Mouse (Mus musculus): ENCODE data around the gene Akr1c14.
"Not testable (repeated sequence)": the region's sequence is repeated elsewhere in the genome, so short reads cannot be mapped to it uniquely, and the experiment has no call there.

Gene Akr1c14

GRCm38 (mm10) chr13:4048226-4048625, 585 bp upstream of the Akr1c14 start:
- no peaks in the 10 kb centered on the region for H3K36me3 ChIP-seq (ENCODE audit: insufficient read depth, low read length)
- H3K4me3 ChIP-seq (replicated peaks; ENCODE audit: low read length): no peak overlapping the region
- no peaks in the 10 kb centered on the region for H3K9me3 ChIP-seq (ENCODE audit: low read length)
- no peaks in the 10 kb centered on the region for H3K4me1 ChIP-seq (replicated peaks; ENCODE audit: low read depth, low read length)
- no peaks in the 10 kb centered on the region for H3K27me3 ChIP-seq (ENCODE audit: insufficient read depth, low read length)
- TF ChIP-seq CTCF (conservative IDR thresholded peaks at IDR 0.05; ENCODE audit: low read length) (no peak), NANOG (IDR thresholded peaks at IDR 0.05; ENCODE audit: borderline replicate concordance, low read length) (no peak), POU5F1 (IDR thresholded peaks at IDR 0.05; ENCODE audit: borderline replicate concordance, low read length) (no peak)

GRCm38 (mm10) chr13:4049655-4050054, 844 bp downstream of the Akr1c14 start:
- no peaks in the 10 kb centered on the region for H3K27me3 ChIP-seq (ENCODE audit: insufficient read depth, low read length)
- H3K4me1 ChIP-seq (replicated peaks; ENCODE audit: low read depth, low read length): no peaks in the 10 kb centered on the region
- no peaks in the 10 kb centered on the region for H3K9me3 ChIP-seq (ENCODE audit: low read length)
- TF ChIP-seq NANOG (IDR thresholded peaks at IDR 0.05; ENCODE audit: borderline replicate concordance, low read length): no peak
- no peak for TF ChIP-seq CTCF (conservative IDR thresholded peaks at IDR 0.05; ENCODE audit: low read length)
- TF ChIP-seq POU5F1 (IDR thresholded peaks at IDR 0.05; ENCODE audit: borderline replicate concordance, low read length): no peak
- no peak overlapping the region for H3K4me3 ChIP-seq (replicated peaks; ENCODE audit: low read length)
- H3K36me3 ChIP-seq (ENCODE audit: insufficient read depth, low read length): no peaks in the 10 kb centered on the region

- TF ChIP-seq POU5F1 (IDR thresholded peaks at IDR 0.05; ENCODE audit: borderline replicate concordance, low read length): no peak
- TF ChIP-seq NANOG (IDR thresholded peaks at IDR 0.05; ENCODE audit: borderline replicate concordance, low read length): no peak
- no peak for TF ChIP-seq CTCF (conservative IDR thresholded peaks at IDR 0.05; ENCODE audit: low read length)
Measured at GRCm38 (mm10) chr13:4055450-4055849, 6.6 kb downstream of the Akr1c14 start.

GRCm38 (mm10) chr13:4056211-4056610, 7.4 kb downstream of the Akr1c14 start:
- Histone ChIP-seq H3K4me3 (replicated peaks; ENCODE audit: low read length) (no peak overlapping the region), H3K4me1 (replicated peaks; ENCODE audit: low read depth, low read length) (peaks cover 14% of the 10 kb centered on the region), H3K36me3 (ENCODE audit: insufficient read depth, low read length) (no peaks in the 10 kb centered on the region), H3K9me3 (ENCODE audit: low read length) (no peaks in the 10 kb centered on the region), H3K27me3 (ENCODE audit: insufficient read depth, low read length) (no peaks in the 10 kb centered on the region)
- TF ChIP-seq POU5F1 (IDR thresholded peaks at IDR 0.05; ENCODE audit: borderline replicate concordance, low read length): no peak
- TF ChIP-seq NANOG (IDR thresholded peaks at IDR 0.05; ENCODE audit: borderline replicate concordance, low read length): no peak
- no peak for TF ChIP-seq CTCF (conservative IDR thresholded peaks at IDR 0.05; ENCODE audit: low read length)

More at GRCm38 (mm10) chr13:4055450-4055849, 6.6 kb downstream of the Akr1c14 start:
- no peaks in the 10 kb centered on the region for H3K27me3 ChIP-seq (ENCODE audit: insufficient read depth, low read length)
- H3K9me3 ChIP-seq (ENCODE audit: low read length): no peaks in the 10 kb centered on the region
- H3K4me1 ChIP-seq (replicated peaks; ENCODE audit: low read depth, low read length): peaks cover 14% of the 10 kb centered on the region
- H3K36me3 ChIP-seq (ENCODE audit: insufficient read depth, low read length): no peaks in the 10 kb centered on the region
- no peak overlapping the region for H3K4me3 ChIP-seq (replicated peaks; ENCODE audit: low read length)

- H3K4me1 ChIP-seq (replicated peaks; ENCODE audit: low read depth, low read length): peaks cover 14% of the 10 kb centered on the region
- not testable (repeated sequence) for H3K9me3 ChIP-seq (ENCODE audit: low read length); H3K27me3 ChIP-seq (ENCODE audit: insufficient read depth, low read length); H3K4me3 ChIP-seq (replicated peaks; ENCODE audit: low read length); H3K36me3 ChIP-seq (ENCODE audit: insufficient read depth, low read length)
Measured at GRCm38 (mm10) chr13:4058239-4058638, 9.4 kb downstream of the Akr1c14 start.

GRCm38 (mm10) chr13:4059363-4059762, 10.6 kb downstream of the Akr1c14 start:
- Histone ChIP-seq H3K36me3 (ENCODE audit: insufficient read depth, low read length) (no peaks in the 10 kb centered on the region), H3K4me3 (replicated peaks; ENCODE audit: low read length) (no peak overlapping the region), H3K4me1 (replicated peaks; ENCODE audit: low read depth, low read length) (peaks cover 14% of the 10 kb centered on the region), H3K9me3 (ENCODE audit: low read length) (no peaks in the 10 kb centered on the region), H3K27me3 (ENCODE audit: insufficient read depth, low read length) (no peaks in the 10 kb centered on the region)
- no peak for TF ChIP-seq CTCF (conservative IDR thresholded peaks at IDR 0.05; ENCODE audit: low read length)
- TF ChIP-seq POU5F1 (IDR thresholded peaks at IDR 0.05; ENCODE audit: borderline replicate concordance, low read length): no peak

- no peak overlapping the region for H3K4me3 ChIP-seq (replicated peaks; ENCODE audit: low read length)
- H3K36me3 ChIP-seq (ENCODE audit: insufficient read depth, low read length): no peaks in the 10 kb centered on the region
- TF ChIP-seq CTCF (conservative IDR thresholded peaks at IDR 0.05; ENCODE audit: low read length) (no peak), NANOG (IDR thresholded peaks at IDR 0.05; ENCODE audit: borderline replicate concordance, low read length) (no peak), POU5F1 (IDR thresholded peaks at IDR 0.05; ENCODE audit: borderline replicate concordance, low read length) (no peak)
- H3K4me1 ChIP-seq (replicated peaks; ENCODE audit: low read depth, low read length): peaks cover 9% of the 10 kb centered on the region
- no peaks in the 10 kb centered on the region for H3K9me3 ChIP-seq (ENCODE audit: low read length)
- H3K27me3 ChIP-seq (ENCODE audit: insufficient read depth, low read length): no peaks in the 10 kb centered on the region
Measured at GRCm38 (mm10) chr13:4060214-4060730, 11.5 kb downstream of the Akr1c14 start.

GRCm38 (mm10) chr13:4076517-4077435, 28.0 kb downstream of the Akr1c14 start:
- TF ChIP-seq CTCF (conservative IDR thresholded peaks at IDR 0.05; ENCODE audit: low read length) (no peak), POU5F1 (IDR thresholded peaks at IDR 0.05; ENCODE audit: borderline replicate concordance, low read length) (no peak), NANOG (IDR thresholded peaks at IDR 0.05; ENCODE audit: borderline replicate concordance, low read length) (no peak)
- H3K9me3 ChIP-seq (ENCODE audit: low read length): no peaks in the 10 kb centered on the region
- H3K36me3 ChIP-seq (ENCODE audit: insufficient read depth, low read length): no peaks in the 10 kb centered on the region
- H3K4me3 ChIP-seq (replicated peaks; ENCODE audit: low read length): no peak overlapping the region
- H3K27me3 ChIP-seq (ENCODE audit: insufficient read depth, low read length): no peaks in the 10 kb centered on the region
- 0 out of 2 replicates have a peak, but pooled peaks cover 5% of the 10 kb centered on the region for H3K4me1 ChIP-seq (replicated peaks; ENCODE audit: low read depth, low read length)
